Mouse (Mus musculus): Measurements from ENCODE around the gene Map6. TPM values are rescaled to one million over a fixed set of nuclear protein-coding genes. Genes with fewer than 3 reads are reported as not detected.

The Map6 gene
- polyA plus RNA-seq, 1 experiment from 2014 or later: 118 TPM

DNA sequence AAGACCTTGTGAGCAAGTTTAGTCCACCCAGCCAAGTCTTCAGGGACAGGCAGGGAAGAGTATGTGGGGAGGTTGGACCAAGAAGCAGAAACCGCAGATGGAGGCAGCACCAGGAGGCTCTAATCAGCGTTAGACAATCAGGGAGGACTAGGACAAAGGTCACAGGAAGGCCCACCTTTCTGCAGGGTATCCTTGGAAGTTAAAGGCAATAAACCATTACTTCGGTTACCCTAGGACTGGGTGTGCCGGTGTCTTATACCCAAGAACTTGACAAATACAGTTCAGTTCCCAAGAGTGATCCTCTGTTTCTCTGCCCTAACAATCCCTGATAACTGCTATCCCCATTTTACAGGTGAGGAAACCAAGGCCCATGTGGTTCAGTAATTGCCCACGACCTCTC, 62.8 kb downstream of the Map6 start:
- H3K4me2 ChIP-seq (ENCODE audit: low read depth, low read length): no peak overlapping the region
- H3K4me1 ChIP-seq (ENCODE audit: control insufficient read depth, insufficient read depth, low read length): peaks cover 3% of the 10 kb centered on the region; the same call in 1 of the 2 replicates
- no peak for ATAC-seq (ENCODE audit: low read depth)
- no peaks in the 10 kb centered on the region for H3K36me3 ChIP-seq (ENCODE audit: control insufficient read depth, insufficient read depth, low read length)
- WGBS: 87% methylated on average over 5 of the region's 5 CpGs
- H3K9ac ChIP-seq (replicated peaks; ENCODE audit: low read depth, low read length): no peak overlapping the region
- H3K27me3 ChIP-seq (ENCODE audit: control insufficient read depth, insufficient read depth, low read length): no peaks in the 10 kb centered on the region
- H3K4me3 ChIP-seq (ENCODE audit: low read depth, low read length): no peak overlapping the region
- no peaks in the 10 kb centered on the region for H3K9me3 ChIP-seq (ENCODE audit: control insufficient read depth, low read length)
- no peak overlapping the region for H3K27ac ChIP-seq (ENCODE audit: low read depth, low read length)

- peaks cover 22% of the 10 kb centered on the region for H3K36me3 ChIP-seq (ENCODE audit: control insufficient read depth, insufficient read depth, low read length)
- no peaks in the 10 kb centered on the region for H3K27me3 ChIP-seq (ENCODE audit: control insufficient read depth, insufficient read depth, low read length)
- H3K4me1 ChIP-seq (ENCODE audit: control insufficient read depth, insufficient read depth, low read length): no peaks in the 10 kb centered on the region
- 50% methylated on average over 12 of the region's 12 CpGs for WGBS
- H3K27ac ChIP-seq (ENCODE audit: low read depth, low read length): no peak overlapping the region
- H3K9me3 ChIP-seq (ENCODE audit: control insufficient read depth, low read length): no peaks in the 10 kb centered on the region
- H3K4me3 ChIP-seq (ENCODE audit: low read depth, low read length): no peak overlapping the region
- peak; percentile 38; the same call in 1 of the 2 replicates for ATAC-seq (ENCODE audit: low read depth)
- H3K9ac ChIP-seq (replicated peaks; ENCODE audit: low read depth, low read length): no peak overlapping the region
- no peak overlapping the region for H3K4me2 ChIP-seq (ENCODE audit: low read depth, low read length)
Observed at GRCm38 (mm10) chr7:99332774-99333480, 65.7 kb downstream of the Map6 start.

GRCm38 (mm10) chr7:99340736-99341135, 73.5 kb downstream of the Map6 start:
- Histone ChIP-seq H3K27me3 (ENCODE audit: control insufficient read depth, insufficient read depth, low read length) (no peaks in the 10 kb centered on the region), H3K4me1 (ENCODE audit: control insufficient read depth, insufficient read depth, low read length) (no peaks in the 10 kb centered on the region), H3K4me2 (ENCODE audit: low read depth, low read length) (no peak overlapping the region), H3K4me3 (ENCODE audit: low read depth, low read length) (no peak overlapping the region), H3K9me3 (ENCODE audit: control insufficient read depth, low read length) (no peaks in the 10 kb centered on the region), H3K27ac (ENCODE audit: low read depth, low read length) (no peak overlapping the region), H3K36me3 (ENCODE audit: control insufficient read depth, insufficient read depth, low read length) (peaks cover 22% of the 10 kb centered on the region), H3K9ac (replicated peaks; ENCODE audit: low read depth, low read length) (no peak overlapping the region)
- 82% methylated on average over 8 of the region's 8 CpGs for WGBS
- no peak for ATAC-seq (ENCODE audit: low read depth)

DNA sequence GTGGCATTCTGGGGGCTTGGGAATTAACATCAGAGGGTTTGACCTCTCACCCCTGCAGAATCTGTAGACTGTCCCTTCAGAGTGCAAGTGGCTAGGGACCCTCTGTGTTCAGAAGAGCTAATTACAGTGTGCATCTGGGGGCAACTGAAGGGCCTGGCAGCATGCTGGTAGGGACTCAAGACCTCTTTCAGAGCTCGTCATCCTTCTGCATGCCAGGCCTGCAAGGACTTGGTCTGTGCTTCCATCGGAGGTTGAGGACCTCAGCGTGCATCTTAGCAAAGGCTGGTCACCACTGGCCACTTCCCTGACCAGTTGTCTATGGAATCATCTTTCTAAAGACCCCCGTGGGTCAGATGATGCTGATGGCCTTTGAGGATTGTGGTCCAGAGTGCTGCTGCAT, 76.3 kb downstream of the Map6 start:
- no peak overlapping the region for H3K4me3 ChIP-seq (ENCODE audit: low read depth, low read length)
- 88% methylated on average over 4 of the region's 4 CpGs for WGBS
- H3K9me3 ChIP-seq (ENCODE audit: control insufficient read depth, low read length): no peaks in the 10 kb centered on the region
- H3K27me3 ChIP-seq (ENCODE audit: control insufficient read depth, insufficient read depth, low read length): no peaks in the 10 kb centered on the region
- ATAC-seq (ENCODE audit: low read depth): no peak
- no peaks in the 10 kb centered on the region; the same call in 1 of the 2 replicates for H3K36me3 ChIP-seq (ENCODE audit: control insufficient read depth, insufficient read depth, low read length)
- no peak overlapping the region for H3K27ac ChIP-seq (ENCODE audit: low read depth, low read length)
- no peaks in the 10 kb centered on the region for H3K4me1 ChIP-seq (ENCODE audit: control insufficient read depth, insufficient read depth, low read length)
- no peak overlapping the region for H3K9ac ChIP-seq (replicated peaks; ENCODE audit: low read depth, low read length)
- no peak overlapping the region for H3K4me2 ChIP-seq (ENCODE audit: low read depth, low read length)

DNA sequence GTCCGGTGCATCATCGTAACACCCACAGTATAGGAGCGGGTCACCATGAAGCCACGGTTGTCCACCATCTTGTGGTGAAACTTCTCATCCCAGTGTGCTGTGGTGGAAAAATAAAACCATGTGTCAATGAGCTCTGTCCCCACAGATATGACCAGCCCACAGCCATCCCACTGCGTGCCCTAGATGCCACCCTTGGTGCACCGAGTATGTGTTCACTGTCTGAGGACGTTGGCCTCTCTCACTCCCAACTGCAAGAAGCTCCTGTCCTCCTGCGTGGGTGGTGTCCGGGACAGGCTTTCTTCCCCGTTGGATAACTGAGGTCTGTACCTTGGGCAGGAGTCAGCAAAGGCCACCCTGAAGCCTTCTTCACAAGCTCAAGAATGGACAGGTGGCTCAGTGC, 80.0 kb downstream of the Map6 start:
- Histone ChIP-seq H3K4me3 (ENCODE audit: low read depth, low read length) (no peak overlapping the region), H3K36me3 (ENCODE audit: control insufficient read depth, insufficient read depth, low read length) (no peaks in the 10 kb centered on the region; the same call in 1 of the 2 replicates), H3K27ac (ENCODE audit: low read depth, low read length) (no peak overlapping the region), H3K4me2 (ENCODE audit: low read depth, low read length) (no peak overlapping the region), H3K4me1 (ENCODE audit: control insufficient read depth, insufficient read depth, low read length) (peaks cover 14% of the 10 kb centered on the region; the same call in 1 of the 2 replicates), H3K9ac (replicated peaks; ENCODE audit: low read depth, low read length) (no peak overlapping the region), H3K27me3 (ENCODE audit: control insufficient read depth, insufficient read depth, low read length) (no peaks in the 10 kb centered on the region), H3K9me3 (ENCODE audit: control insufficient read depth, low read length) (no peaks in the 10 kb centered on the region)
- no peak for ATAC-seq (ENCODE audit: low read depth)
- 97% methylated on average over 10 of the region's 10 CpGs for WGBS

GRCm38 (mm10) chr7:99348883-99349282, 81.6 kb downstream of the Map6 start:
- Histone ChIP-seq H3K36me3 (ENCODE audit: control insufficient read depth, insufficient read depth, low read length) (no peaks in the 10 kb centered on the region; the same call in 1 of the 2 replicates), H3K4me1 (ENCODE audit: control insufficient read depth, insufficient read depth, low read length) (peaks cover 18% of the 10 kb centered on the region; the same call in 1 of the 2 replicates), H3K27me3 (ENCODE audit: control insufficient read depth, insufficient read depth, low read length) (no peaks in the 10 kb centered on the region), H3K4me3 (ENCODE audit: low read depth, low read length) (no peak overlapping the region), H3K9ac (replicated peaks; ENCODE audit: low read depth, low read length) (no peak overlapping the region), H3K9me3 (ENCODE audit: control insufficient read depth, low read length) (no peaks in the 10 kb centered on the region), H3K4me2 (ENCODE audit: low read depth, low read length) (no peak overlapping the region), H3K27ac (ENCODE audit: low read depth, low read length) (no peak overlapping the region)
- no peak for ATAC-seq (ENCODE audit: low read depth)
- WGBS: 96% methylated on average over 26 of the region's 26 CpGs

GRCm38 (mm10) chr7:99349782-99350720, 82.8 kb downstream of the Map6 start:
- 87% methylated on average over 9 of the region's 9 CpGs for WGBS
- no peaks in the 10 kb centered on the region for H3K9me3 ChIP-seq (ENCODE audit: control insufficient read depth, low read length)
- no peaks in the 10 kb centered on the region; the same call in 1 of the 2 replicates for H3K36me3 ChIP-seq (ENCODE audit: control insufficient read depth, insufficient read depth, low read length)
- H3K4me2 ChIP-seq (ENCODE audit: low read depth, low read length): peak overlapping the region; percentile 61
- no peak for ATAC-seq (ENCODE audit: low read depth)
- H3K4me3 ChIP-seq (ENCODE audit: low read depth, low read length): peak overlapping the region; percentile 9; the same call in 1 of the 2 replicates
- peaks cover 19% of the 10 kb centered on the region; the same call in 1 of the 2 replicates for H3K4me1 ChIP-seq (ENCODE audit: control insufficient read depth, insufficient read depth, low read length)
- H3K27me3 ChIP-seq (ENCODE audit: control insufficient read depth, insufficient read depth, low read length): no peaks in the 10 kb centered on the region
- no peak overlapping the region for H3K27ac ChIP-seq (ENCODE audit: low read depth, low read length)
- no peak overlapping the region for H3K9ac ChIP-seq (replicated peaks; ENCODE audit: low read depth, low read length)

DNA sequence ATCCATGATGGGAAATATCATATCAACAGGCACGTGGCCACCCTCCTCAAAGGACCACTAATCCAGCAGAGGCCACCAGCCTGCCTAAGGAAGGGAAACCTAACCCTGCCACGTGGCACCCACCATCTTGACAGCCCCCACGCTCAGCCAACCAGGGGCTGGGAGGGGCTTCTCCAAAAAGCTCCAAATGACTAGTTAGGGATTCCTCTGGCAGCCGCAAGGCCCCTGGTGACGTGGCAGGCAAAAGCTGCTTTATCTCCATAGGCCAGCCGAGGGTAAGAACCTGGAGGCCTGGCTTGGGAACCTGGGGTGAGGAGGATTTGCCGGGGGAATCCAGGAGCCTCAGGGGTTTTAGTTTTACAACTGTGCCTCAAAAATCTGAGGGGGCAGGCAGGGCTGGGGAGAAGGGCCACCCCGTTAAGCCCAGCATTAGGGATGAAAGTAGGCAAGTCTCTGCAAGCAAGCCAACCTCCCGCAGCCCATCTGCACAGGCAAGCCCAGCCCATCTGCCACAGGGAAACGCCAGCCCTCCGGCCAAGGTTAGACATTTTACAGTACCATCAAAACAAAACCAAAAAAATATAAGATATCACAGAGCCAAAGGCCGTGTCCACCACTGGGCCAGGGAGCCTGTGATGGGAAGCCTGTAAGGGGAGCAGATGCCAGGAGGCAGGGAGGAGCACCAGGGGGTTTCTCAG, 84.0 kb downstream of the Map6 start:
- 12% methylated on average over 12 of the region's 12 CpGs for WGBS
- Histone ChIP-seq H3K4me1 (ENCODE audit: control insufficient read depth, insufficient read depth, low read length) (peaks cover 29% of the 10 kb centered on the region), H3K4me2 (ENCODE audit: low read depth, low read length) (peak overlapping the region; percentile 61), H3K9me3 (ENCODE audit: control insufficient read depth, low read length) (no peaks in the 10 kb centered on the region), H3K27me3 (ENCODE audit: control insufficient read depth, insufficient read depth, low read length) (no peaks in the 10 kb centered on the region), H3K27ac (ENCODE audit: low read depth, low read length) (peak overlapping the region; percentile 79), H3K9ac (replicated peaks; ENCODE audit: low read depth, low read length) (peak overlapping the region; percentile 68), H3K4me3 (ENCODE audit: low read depth, low read length) (peak overlapping the region; percentile 37), H3K36me3 (ENCODE audit: control insufficient read depth, insufficient read depth, low read length) (no peaks in the 10 kb centered on the region; the same call in 1 of the 2 replicates)
- no peak for ATAC-seq (ENCODE audit: low read depth)
